Mouse (Mus musculus) lung, adult 2 months (tissue): ENCODE measurements around the gene Eefsec.

Source experiments
- CTCF ChIP-seq: fragments of 200-500 bp; IDR thresholded peaks from 2 replicates; pipeline ENCODE4 v1.5.1; 2011; ENCODE audit warnings: mild to moderate bottlenecking, low read length, control low read depth; ENCODE audit not compliant: insufficient read depth
- POLR2A ChIP-seq: fragments of 200-500 bp; IDR thresholded peaks from 2 replicates; pipeline ENCODE4 v1.6.1; 2011; ENCODE audit warnings: low read depth, mild to moderate bottlenecking, control low read depth, low read length, borderline replicate concordance; ENCODE audit errors: extremely low read depth

DNA sequence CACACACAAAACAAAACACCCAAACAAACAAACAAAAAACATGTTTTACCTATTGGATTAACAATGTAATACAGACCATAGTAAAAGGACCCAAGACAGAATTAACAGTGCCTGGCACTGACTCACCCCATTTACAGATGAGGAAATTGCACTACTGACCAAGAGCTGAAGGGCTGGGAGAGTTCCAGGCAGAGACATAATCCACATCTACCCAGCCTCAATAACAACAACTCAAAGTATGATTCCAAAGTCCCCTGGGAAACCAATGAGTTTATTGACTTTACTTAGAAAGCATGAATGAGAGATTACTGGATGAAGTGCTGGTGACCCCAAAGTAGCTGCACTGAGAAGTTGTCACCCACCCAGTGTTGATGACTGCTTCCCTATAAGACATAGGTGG is 62.6 kb downstream of the Eefsec start:
- TF ChIP-seq CTCF, result no peak
- no peak for TF ChIP-seq POLR2A
